Mouse (Mus musculus): ENCODE data around the gene Sla2. TPM values are rescaled to one million over a fixed set of nuclear protein-coding genes. Genes with fewer than 3 reads are reported as not detected.
A peak's percentile ranks its signal among the peaks of the same experiment; 100 is the strongest.
"Not testable (repeated sequence)": the region's sequence is repeated elsewhere in the genome, so short reads cannot be mapped to it uniquely, and the experiment has no call there.

The Sla2 gene
- total RNA-seq, 1 experiment from 2014 or later = 0.26 TPM

DNA sequence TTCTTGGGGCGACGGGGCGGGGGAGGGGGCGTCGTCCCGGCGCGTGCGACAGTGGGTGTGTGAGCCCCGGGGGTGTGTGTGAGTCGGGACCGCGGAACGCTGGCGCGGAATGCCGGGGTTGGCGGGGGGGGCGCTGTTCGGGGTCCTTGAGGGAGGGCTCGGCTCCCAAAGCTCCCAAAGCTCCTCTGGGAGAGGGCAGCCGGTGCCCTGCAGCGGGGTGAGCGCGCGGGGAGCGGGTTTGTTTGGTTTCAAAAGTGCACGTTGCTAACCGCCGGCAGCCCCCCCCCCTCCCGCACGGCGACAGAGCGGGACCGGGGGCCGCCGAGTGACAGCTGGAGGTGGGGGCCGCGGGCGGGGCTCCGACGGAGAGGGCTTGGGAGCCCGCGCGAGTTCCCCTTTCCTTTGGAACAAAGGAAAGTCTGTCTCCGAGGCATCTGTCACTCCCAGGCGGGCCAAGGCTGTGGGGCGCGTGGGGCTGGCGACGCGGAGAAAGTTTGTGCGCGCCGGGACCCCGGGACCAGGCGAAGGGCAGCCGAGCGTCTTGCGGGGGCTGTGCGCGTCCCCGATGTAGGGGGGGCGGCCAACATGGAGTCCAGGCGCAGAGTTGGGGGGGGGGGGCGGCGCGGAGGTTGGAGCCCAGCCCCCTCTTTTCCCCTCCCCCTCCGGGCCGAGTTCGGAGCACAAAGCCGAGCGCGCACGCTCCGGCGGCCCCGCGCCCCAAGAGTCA is 46.5 kb downstream of the Sla2 start:
- peak; percentile 60 for DNase-seq

DNA sequence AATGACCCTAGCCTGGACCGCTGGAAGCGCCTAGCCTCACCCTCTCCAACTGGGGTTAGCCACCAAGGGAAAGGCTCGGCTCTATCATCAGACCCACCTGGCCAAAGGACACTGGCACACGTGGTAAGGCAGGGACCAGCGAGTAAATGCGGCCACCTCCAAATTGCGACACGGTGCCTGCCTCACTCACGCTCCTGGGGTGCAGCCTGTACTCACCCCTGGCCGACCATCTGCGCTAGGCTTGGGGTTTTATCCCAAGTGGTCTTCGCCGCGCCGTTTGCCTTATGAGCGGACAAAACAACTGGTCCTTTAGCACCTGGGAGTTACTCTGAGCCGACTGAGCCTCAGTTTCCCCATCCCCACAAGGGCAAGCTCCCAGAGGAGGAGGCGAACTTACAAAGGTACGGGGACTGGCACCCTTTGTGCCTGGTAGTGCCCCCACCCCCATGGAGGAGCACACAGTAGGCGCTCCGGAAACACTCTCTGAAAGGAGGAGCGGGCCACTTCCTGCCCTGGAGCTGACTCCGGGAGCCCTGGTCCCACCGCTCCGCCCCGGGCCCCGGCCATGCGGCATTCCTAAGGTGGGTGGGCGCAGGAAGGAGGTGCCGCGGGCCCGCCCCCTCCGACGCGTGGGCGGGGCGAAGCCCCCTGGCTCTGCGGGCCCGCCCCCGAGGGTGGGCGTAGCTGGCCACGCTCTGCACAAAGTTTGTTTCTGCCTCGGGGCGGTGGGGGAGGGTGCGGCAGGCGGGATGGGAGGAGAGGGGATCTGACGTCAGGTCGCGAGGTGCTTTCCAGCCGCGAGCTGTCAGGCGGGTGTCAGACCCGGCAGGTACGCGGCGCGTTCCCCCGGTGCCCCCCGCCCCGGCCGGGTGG is 47.4 kb downstream of the Sla2 start, which contains the start of gene Tgif2:
Gene Tgif2 (plus strand): TSS at position 689 of the 873 bp plus-strand sequence.
- DNase-seq = peak; percentile 85

DNA sequence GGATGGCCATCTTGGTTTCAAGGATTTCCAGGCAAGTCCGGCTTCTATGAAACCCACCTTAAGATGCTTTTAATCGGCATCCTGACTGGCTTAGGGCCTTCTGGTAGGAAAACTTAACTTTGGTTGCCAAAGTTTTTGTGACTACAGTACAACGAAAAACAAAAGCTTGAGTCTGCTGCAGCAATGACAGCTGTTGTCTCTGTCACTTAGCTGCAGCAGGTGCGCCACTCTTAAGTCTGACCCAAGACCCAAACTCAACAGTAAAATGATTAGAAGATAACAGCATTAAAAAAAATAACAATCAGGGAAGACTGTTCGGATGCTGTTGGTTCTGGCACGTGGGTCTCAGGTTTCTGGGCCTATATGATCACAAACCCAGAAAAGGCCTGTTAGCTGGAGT is 48.2 kb downstream of the Sla2 start:
- DNase-seq = no peak

DNA sequence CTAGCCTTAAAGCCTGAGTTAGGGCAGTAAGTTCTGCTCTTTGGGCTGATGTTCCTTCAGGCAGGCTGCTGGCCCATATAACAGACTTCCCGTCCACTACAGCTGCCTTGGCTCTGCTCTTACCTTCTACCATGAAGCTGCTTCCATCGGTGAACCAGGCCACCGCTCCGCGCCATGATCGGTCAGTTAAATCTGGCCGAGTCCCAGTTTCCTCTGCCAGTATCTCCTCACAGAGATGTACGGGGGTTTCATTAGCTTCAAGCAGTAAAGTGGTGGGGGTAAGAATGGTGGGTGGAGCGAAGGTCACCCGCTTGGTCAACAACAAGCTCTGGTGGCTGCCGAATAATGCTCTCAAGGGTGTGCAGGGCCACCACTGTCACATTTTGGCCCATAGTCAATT is 52.7 kb downstream of the Sla2 start:
- no peak for DNase-seq

DNA sequence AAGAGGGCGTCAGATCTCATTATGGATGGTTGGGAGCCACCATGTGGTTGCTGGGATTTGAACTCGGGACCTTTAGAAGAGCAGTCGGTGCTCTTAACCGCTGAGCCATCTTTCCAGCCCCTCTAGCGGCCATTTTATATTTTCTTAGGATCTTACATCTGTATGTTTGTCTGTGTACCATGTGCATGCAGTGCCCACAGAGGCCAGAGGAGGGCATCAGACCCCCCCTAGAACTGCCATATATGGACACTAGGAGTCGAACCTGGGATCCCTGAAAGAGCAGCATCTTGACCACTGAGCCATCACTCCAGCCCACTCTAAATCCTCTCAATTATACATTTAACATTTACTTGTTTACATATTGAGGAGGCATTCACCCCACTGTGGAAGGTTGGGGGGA is 61.9 kb downstream of the Sla2 start:
- not testable (repeated sequence) for DNase-seq

Other genes starting within 250 kb of the Sla2 start
- 54.6 and 70.5 TPM in 2 replicates for gene Myl9, start 111.8 kb downstream of the Sla2 start, total RNA-seq (2021)
- gene Tgif2, start 47.2 kb downstream of the Sla2 start, total RNA-seq (2021) = 6.9 and 7.7 TPM in 2 replicates
- gene 4930518I15Rik, start 29.2 kb downstream of the Sla2 start, total RNA-seq (2021) = 2.8 and 4.1 TPM in 2 replicates
- gene Rab5if, start 24.1 kb downstream of the Sla2 start, total RNA-seq (2021) = 269 and 294 TPM in 2 replicates
- gene Ndrg3, start 104.9 kb upstream of the Sla2 start, total RNA-seq (2021) = 53.4 and 64.4 TPM in 2 replicates
- 8.3 and 9.2 TPM in 2 replicates for gene Dsn1, start 120.0 kb upstream of the Sla2 start, total RNA-seq (2021)
- 31.9 and 33.5 TPM in 2 replicates for gene Soga1, start 192.1 kb upstream of the Sla2 start, total RNA-seq (2021)
- gene Tldc2, start 199.9 kb upstream of the Sla2 start, total RNA-seq (2021) = not detected in 2 replicates
- gene Samhd1, start 248.1 kb upstream of the Sla2 start, total RNA-seq (2021) = 26.4 and 49.8 TPM in 2 replicates